Mouse (Mus musculus) megakaryocyte progenitor cell, adult 5-6 weeks (primary cell): Measurements from ENCODE around the gene Ifitm7. TPM values are rescaled to one million over a fixed set of nuclear protein-coding genes. Genes with fewer than 3 reads are reported as not detected.
"Not testable (repeated sequence)": the region's sequence is repeated elsewhere in the genome, so short reads cannot be mapped to it uniquely, and the experiment has no call there.

Experiments
- ATAC-seq: replicated peaks from 2 replicates; pipeline ENCODE4 v1.8.0; 2016; ENCODE audit warnings: mild to moderate bottlenecking, moderate TSS enrichment, inconsistent platforms; ENCODE audit not compliant: poor library complexity
- total RNA-seq, 2 experiments: library from RNA; stranded (forward) in 1 of 2; stranded (reverse) in 1 of 2; fragments of 157-497, 149-512 nt in 1 of 2; fragments of 200-1000 nt in 1 of 2; gene quantifications; 2 replicates each; pipeline versions ENCODE4 v1.2.3 to v1.2.4; 2015 to 2017

Ifitm7 gene
- total RNA-seq, 2 experiments from 2014 or later = 6.0 to 10.2 TPM

DNA sequence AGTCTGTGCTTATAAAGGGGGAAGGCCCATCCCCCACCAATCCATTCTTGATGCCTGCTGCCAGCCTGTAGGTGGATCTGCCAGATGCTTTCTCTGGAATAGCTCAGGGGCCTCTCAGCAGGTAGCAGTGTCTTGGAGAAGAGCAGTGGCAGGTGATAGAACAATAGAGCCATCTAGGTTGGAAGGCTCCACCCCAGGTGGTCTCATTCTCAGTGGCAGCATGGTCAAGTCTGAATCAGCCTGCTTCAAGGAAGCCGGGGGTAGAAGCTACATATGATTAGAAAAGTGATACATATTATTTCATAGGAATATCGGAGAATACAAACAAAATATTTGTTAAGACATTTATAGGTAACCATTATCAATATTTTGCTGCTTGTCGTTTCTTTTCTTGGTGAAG lies 5.0 kb downstream of the Ifitm7 start:
- not testable (repeated sequence) for ATAC-seq

DNA sequence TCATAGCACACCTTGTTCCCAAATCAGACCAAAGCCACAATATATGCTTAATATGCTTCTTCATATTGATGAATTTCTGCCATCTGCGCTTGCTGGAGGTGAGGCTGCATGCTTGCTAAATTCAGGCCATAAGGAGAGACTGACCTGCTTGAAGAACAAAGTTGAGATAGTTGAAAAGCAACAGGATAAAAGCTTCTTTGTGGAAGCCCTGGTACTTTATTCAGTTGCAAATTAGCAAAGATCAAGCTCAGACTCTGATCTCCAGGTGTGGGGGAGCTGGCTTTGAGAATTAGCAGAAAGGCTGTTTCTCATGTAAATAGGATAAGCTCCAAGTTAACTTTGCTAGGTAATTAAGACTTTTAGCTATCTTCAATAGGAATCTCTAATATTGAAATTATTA lies 9.7 kb downstream of the Ifitm7 start:
- not testable (repeated sequence) for ATAC-seq

DNA sequence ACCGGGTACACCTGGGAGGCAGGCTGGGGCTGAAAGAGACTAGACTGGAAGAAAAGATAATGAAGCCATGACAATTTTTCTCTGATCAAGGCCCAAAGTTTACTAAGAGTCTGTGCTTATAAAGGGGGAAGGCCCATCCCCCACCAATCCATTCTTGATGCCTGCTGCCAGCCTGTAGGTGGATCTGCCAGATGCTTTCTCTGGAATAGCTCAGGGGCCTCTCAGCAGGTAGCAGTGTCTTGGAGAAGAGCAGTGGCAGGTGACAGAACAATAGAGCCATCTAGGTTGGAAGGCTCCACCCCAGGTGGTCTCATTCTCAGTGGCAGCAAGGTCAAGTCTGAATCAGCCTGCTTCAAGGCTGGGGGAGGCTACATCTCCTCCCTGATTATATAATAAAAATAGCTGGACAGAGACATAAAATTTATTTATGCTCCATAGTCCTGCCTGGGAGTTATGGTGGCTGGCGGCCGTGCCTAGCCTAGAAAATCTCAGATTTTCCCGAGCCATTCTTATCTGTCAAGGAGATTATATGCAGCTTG lies 10.3 kb downstream of the Ifitm7 start:
- not testable (repeated sequence) for ATAC-seq

DNA sequence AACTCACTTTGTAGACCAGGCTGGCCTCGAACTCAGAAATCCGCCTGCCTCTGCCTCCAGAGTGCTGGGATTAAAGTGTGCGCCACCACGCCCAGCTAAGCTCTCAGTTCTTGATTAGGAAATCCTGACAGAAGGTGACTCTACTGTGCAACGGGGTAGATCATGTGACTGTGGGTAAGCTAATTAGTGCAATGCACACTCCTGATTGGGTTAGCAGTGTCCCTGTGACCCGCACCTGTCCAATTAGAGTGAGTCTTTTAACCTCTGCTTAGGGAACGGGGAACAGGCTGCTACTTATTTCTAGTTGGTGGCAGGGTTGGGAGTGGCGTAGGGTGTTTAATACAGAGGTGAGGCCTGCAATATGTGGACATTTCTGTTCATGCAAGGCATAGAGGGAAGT lies 14.6 kb downstream of the Ifitm7 start:
- no peak for ATAC-seq

DNA sequence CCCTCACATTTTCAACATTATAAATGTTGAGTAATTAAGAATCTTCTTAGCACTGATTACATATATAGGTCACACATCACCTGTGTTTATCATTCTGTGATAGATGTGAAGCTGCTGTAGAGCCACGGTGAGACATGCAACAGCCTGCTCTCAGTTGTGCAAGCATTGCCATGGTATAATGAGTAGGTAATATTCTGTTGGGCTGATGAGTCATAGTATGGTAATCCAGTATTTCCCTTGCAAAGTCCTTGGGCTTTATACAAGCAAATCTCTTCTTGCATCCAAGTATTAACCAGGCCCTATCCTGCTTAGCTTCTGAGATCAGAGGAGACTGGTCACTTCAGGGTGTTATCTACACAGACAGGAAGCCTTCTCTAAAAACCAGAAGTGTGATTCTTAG lies 17.6 kb downstream of the Ifitm7 start:
- no peak for ATAC-seq

DNA sequence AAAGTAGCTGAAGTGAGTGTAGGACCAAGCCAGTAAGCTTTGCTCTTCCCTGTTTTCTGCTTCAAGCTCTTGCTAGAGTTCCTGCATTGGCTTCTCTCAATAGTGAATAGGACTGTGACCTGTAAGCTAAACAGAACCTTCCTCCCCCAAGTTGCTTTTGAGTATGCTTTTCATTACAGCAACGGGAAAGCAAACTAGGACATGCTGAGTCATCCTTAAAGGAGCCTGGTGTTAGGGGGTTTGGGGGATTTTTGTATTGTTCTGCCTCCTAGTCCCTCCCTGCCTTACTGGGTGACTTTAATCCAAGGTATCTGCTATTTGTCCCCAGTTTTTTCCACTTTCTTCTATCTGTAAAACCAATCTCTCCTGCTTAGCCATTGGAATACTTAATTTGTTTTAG lies 24.6 kb downstream of the Ifitm7 start:
- no peak for ATAC-seq

DNA sequence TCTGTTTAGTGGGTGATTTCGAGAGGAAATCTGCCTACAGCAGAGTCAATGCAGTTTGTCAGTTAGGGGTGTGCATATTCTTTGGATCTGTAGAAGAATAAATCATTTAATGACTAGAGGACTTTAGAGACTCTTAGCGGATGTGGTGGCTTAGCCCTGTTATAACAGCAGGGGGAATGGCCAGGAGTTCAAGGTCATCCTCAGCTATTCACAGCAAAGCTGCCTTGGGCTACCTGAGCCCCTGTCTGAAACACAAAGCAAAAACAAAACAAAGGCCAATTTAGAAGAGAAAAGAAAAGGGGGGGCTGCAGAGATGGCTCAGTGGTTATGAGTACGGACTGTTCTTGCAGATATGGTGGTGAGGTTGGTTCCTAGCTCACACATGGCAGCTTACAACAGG lies 35.4 kb downstream of the Ifitm7 start:
- no peak for ATAC-seq

DNA sequence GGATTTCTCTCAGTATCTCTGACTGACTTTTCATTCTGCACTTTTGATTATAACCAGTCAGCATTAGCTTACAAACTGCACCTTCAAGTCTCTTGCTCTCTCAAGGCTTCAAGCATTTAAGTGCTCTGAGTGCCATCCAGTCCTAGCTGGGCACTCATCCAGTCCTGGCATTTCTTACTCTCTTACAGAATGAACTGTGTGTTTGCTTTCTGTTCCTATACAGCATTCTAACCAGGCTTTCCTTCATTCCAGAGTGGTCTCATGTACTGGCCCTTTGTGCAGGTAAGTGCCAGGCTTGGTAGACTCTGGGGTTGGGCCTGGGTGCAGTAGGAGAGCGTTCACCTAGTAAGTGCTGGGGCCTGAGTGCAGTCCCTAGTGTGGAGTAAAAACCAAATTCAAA lies 40.4 kb downstream of the Ifitm7 start:
- no peak for ATAC-seq

DNA sequence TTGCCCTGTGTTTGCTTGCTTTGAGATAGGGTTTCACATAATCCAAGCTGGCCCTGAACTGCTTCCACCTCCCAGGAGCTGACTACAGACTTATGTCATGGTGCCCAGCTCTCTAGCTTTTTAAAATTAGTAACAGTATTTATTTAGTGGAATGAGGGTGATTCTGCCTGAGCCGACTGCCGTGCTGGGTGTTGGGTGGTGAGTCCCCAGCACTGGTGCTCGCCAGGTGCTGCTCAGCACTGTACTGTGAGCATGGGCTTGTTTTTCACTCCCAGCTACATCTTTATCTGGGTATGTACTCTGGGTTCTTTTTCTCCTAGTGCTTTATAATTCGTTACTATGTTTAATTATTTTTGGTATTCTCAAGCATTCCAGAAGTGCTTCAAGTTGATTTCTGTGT lies 41.5 kb downstream of the Ifitm7 start:
- ATAC-seq = no peak

DNA sequence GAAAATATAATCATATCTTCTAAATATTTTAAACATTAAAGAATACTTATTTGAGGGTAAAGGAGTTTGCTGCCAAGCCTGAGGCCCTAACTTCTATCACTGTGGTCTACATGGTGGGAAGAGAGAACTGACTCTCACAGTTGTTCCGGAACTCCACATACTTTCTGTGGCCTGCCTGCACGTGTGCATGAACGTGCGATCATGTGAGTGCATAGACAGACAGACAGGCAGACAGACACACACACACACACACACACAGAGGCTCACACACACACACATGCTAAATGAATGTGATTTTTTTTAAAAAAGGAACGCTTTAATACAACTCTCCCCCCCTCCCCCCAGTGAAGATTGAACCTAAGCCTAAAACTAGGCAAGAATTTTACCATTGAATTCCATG lies 41.9 kb downstream of the Ifitm7 start:
- ATAC-seq = no peak

DNA sequence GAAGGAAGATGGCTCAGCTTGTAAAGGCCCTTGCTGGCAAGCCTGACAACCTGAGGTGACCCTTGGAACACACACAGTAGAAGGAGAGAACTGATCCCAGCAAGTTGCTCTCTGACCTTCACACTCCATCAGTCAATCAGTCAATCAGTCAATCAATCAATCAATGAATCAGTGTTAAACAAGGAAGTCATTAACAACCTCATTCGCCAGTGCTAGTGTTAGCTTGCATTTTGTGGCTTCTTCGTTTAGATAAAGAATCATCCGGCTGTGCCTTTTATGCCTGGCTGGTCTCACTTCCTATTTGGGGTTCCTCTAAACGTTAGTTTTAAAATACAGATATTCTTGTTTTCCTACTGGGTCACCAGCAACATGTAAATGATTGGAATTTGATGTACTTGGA lies 42.5 kb downstream of the Ifitm7 start:
- ATAC-seq = 0 out of 2 replicates have a peak, but pooled peaks have one; percentile 11

DNA sequence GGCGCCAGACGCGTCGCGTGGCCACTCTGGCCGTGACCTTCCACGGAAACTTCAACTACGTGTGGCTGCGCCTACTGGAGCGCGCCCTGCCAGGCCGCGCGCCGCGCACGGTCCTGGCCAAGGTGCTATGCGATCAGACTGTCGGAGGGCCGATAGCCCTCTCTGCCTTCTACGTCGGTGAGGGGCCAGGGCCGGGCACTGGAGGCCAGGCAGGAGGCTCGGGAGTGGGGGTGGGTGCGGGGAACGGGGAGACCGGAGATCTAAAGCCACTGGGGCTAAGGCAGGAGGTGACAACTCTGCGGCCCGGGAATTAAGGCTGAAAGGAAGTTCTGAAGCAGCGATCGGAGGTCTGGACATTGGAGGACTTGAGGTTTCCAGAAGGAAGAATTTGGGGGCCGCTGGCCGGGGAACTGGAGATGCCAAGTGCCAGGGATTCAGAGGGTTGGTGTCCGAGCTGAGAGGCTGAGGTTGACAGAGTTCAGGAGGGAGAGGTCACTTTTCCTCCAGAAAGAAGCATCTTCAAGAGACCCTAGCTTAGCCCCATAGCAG lies 45.8 kb downstream of the Ifitm7 start:
- 0 out of 2 replicates have a peak, but pooled peaks have one; percentile 9 for ATAC-seq

DNA sequence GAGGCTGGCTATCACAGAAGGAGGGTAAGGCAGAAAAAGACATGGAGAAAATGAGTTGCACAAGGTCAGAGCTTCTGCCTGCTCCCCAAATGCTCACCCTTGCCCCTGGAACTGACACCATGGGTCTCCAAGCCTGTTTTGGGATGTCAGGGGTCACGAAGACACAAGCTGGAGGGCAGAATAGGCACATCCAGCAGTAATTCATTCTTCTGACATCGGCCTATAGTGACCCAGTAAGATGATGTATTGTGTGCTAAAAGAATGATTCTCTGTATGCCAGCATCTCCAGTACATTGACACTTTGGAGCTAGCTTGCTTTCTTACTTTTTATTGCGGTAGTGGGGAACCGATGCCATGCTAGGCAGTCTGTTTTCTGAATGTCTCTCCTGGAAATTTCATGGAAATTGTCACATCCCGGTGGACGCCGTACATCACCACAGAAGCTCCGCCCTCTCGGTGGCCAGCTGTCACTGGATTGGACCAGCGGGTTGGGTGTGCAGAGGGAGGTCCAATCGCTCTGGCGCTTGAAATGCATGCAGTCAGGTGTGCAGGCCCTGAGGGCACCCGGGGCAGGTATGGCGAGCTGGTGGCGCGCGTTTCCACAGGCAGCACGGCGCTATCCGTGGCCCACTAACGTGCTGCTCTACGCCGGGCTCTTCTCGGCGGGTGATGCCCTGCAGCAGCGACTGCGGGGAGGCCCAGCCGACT lies 46.4 kb downstream of the Ifitm7 start:
- ATAC-seq = no peak

Other genes with a start within 250 kb of the Ifitm7 start
- 28.7 and 34.7 TPM in 2 replicates for gene Rrn3, start 206.2 kb downstream of the Ifitm7 start, total RNA-seq (2015)
- 45.2 and 49.6 TPM in 2 replicates for gene Rrn3, start 206.2 kb downstream of the Ifitm7 start, total RNA-seq (2017)
- gene Ntan1, start 168.0 kb downstream of the Ifitm7 start, total RNA-seq (2015) = 97.9 and 123 TPM in 2 replicates
- gene Ntan1, start 168.0 kb downstream of the Ifitm7 start, total RNA-seq (2017) = 65.7 and 68.2 TPM in 2 replicates
- 52.7 and 57.8 TPM in 2 replicates for gene Pdxdc1, start 83.8 kb downstream of the Ifitm7 start, total RNA-seq (2015)
- gene Pdxdc1, start 83.8 kb downstream of the Ifitm7 start, total RNA-seq (2017) = 58.0 and 87.0 TPM in 2 replicates
- 0.32 and 1.7 TPM in 2 replicates for gene Mpv17l, start 83.7 kb downstream of the Ifitm7 start, total RNA-seq (2015)
- gene Mpv17l, start 83.7 kb downstream of the Ifitm7 start, total RNA-seq (2017) = 0.33 and 2.0 TPM in 2 replicates
- gene 2900011O08Rik, start 284 bp downstream of the Ifitm7 start, total RNA-seq (2015) = 0.12 TPM in 1 of 2 replicates, not detected in the other
- 0.12 TPM in 1 of 2 replicates, not detected in the other for gene 2900011O08Rik, start 284 bp downstream of the Ifitm7 start, total RNA-seq (2017)
- 38.3 and 40.9 TPM in 2 replicates for gene Nde1, start 176.4 kb upstream of the Ifitm7 start, total RNA-seq (2015)
- 63.6 and 71.7 TPM in 2 replicates for gene Nde1, start 176.4 kb upstream of the Ifitm7 start, total RNA-seq (2017)
- gene Marf1, start 176.5 kb upstream of the Ifitm7 start, total RNA-seq (2015) = 32.7 and 35.1 TPM in 2 replicates
- gene Marf1, start 176.5 kb upstream of the Ifitm7 start, total RNA-seq (2017) = 19.4 and 26.5 TPM in 2 replicates